Mouse (Mus musculus) frontal cortex, postnatal 36 days (tissue): ENCODE measurements around the gene Cyb5r3.
A peak's percentile ranks its signal among the peaks of the same experiment; 100 is the strongest.
"Not testable (repeated sequence)": the region's sequence is repeated elsewhere in the genome, so short reads cannot be mapped to it uniquely, and the experiment has no call there.

Source experiments
- DNase-seq, 2 experiments: peaks; one replicate each; pipeline ENCODE4 v3.0.0; 2022; ENCODE audit warnings: low spot score in 2 of 2

Cyb5r3 gene

DNA sequence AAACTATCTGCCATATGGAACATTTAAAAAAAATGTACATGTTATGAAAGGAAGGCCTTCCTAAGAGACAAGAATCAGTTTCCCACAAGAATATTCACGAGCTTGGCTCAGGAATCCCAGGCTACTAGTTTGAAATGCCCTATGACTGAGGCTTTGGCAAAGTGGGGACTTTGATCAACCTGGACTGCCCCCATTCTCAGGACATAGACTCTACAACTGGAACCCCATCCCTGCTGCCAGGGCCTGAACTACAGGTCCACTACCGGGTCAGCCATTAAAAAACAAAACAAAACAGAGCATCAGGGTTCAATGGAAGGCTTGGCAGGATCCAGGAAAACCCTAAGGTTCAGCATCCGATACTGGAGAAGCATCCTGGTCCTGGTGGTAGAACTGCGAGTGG lies 21.7 kb downstream of the Cyb5r3 start:
- no peak for DNase-seq

DNA sequence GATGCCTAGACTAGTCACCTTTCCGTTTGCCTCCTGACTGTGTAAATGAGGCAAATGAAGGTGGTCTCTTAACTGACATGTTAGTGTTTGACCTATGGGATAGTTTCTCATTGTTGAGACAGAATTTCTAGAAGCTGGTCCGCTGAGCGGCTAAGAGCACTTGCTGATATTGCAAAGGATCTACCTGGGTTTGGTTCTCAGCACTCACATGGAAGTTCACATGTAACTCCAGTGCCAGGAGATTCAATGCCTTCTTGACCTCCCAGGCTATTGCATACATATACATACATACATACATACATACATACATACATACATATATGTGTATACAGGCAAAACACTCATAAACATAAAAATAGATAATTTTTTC lies 22.3 kb downstream of the Cyb5r3 start:
- DNase-seq: no peak

DNA sequence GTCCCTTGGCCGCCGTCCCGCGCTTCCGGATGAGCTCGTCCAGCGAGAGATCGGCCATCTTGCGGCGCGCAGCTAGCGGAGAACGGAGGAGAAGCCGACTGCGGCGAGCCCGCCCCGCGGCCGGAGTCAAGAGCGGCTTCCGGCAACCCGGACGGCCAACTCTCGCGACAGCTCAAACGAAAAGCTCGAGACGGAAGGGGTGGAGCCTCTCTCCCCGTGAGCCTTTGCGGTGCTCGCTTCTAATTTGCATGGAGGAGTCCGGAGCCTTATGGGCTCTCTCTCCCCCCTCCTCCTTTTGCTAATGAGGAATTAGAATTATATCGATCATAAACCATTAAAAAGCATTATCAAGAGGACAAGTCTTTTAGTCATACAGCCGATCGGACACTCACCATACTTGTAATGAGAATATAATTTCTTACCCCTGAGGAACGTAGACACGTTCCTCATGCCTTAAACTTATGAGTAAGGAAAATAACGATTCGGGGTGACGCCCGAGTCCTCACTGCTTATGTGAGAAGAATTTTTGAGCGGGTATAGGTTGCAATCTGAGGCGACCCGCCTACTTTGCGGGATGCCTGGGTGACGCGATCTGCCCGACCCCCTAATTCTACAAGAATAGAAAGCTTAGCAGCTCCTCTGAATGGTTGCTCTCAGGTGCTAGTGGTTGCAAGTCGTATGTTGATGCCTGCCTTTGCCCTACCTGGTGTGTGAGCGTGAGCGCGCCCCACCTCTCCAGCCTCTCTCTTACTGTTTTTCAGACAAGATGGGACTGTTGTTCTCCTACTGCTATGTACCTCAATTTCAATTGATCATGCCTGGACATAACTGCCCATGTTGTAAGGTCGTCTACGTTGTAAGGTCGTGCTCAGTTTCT lies 23.0 kb downstream of the Cyb5r3 start, which contains the start of gene Poldip3:
Gene Poldip3, minus strand, starts transcription at position 189 of the 877 bp plus-strand sequence.
- DNase-seq: peak; percentile 98 to 99

GRCm38 (mm10) chr15:83148801-83149195 lies 23.6 kb downstream of the Cyb5r3 start:
- no peak for DNase-seq

DNA sequence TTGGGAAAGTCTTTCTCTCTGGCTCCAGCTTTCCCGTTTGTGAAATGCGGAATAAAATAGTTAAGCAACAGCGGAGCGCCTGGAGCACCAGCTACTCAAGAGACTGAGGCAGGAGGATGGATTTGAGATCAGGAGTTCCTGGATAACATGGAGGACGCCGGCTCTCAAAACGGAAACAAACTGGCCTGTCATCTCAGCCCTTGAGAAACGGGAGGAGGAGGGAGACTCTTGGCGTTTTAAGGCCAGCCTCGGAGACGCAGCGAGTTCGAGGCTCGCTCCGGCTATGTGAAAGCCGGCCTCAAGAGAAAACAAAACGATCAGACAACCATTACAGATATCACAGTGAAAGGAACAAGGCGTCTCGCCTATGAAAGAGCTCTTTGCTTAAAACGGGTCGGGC lies 24.0 kb downstream of the Cyb5r3 start:
- no peak for DNase-seq

DNA sequence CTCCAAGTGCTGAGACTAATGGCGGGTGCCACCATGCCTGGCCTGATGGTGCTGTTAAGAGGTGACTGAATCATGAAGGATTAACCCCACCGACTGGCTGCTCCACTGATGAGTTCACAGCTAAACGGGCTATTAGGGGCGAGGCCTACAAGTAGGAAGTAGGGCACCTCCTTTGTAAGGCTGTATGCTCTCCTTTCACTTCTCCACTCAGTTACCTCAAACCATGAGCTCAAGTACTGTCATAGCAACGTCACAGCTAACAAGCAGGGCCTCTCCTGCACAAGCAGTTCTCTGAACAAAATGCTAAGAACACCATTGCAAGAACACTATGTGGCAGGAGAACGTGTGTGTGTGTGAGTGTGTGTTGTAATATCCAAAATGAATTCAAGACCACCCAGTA lies 26.9 kb downstream of the Cyb5r3 start:
- DNase-seq: no peak

- peak; percentile 21 to 56 for DNase-seq
Measured at GRCm38 (mm10) chr15:83142861-83143260, 29.5 kb downstream of the Cyb5r3 start.

- DNase-seq: no peak
Measured at GRCm38 (mm10) chr15:83135654-83136053, 36.7 kb downstream of the Cyb5r3 start.

GRCm38 (mm10) chr15:83134671-83135070 lies 37.7 kb downstream of the Cyb5r3 start:
- DNase-seq: no peak

GRCm38 (mm10) chr15:83129530-83130231 lies 42.7 kb downstream of the Cyb5r3 start:
- DNase-seq: no peak

GRCm38 (mm10) chr15:83127037-83127436 lies 45.4 kb downstream of the Cyb5r3 start:
- DNase-seq: not testable (repeated sequence)

- no peak for DNase-seq
Measured at GRCm38 (mm10) chr15:83126582-83126981, 45.8 kb downstream of the Cyb5r3 start.

DNA sequence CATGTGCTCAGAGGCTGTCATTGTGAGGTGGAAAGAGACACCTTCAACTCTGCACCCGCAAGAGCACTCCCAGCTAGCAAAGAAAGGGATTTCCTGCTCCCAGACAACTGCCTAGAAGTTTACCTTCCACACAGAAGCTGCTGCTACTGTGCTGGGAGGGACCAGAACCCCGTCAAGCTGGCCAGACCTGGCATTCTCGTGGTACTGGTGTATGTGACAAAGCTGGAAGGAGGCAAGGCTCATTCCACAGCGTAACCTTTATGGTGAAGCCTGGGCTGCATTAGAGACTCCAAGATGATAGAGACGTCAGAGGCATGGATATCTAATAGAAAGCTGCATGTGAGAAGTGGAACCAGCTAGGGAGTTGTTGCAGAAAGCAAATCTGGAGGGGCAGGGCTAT lies 47.8 kb downstream of the Cyb5r3 start:
- DNase-seq: no peak

DNA sequence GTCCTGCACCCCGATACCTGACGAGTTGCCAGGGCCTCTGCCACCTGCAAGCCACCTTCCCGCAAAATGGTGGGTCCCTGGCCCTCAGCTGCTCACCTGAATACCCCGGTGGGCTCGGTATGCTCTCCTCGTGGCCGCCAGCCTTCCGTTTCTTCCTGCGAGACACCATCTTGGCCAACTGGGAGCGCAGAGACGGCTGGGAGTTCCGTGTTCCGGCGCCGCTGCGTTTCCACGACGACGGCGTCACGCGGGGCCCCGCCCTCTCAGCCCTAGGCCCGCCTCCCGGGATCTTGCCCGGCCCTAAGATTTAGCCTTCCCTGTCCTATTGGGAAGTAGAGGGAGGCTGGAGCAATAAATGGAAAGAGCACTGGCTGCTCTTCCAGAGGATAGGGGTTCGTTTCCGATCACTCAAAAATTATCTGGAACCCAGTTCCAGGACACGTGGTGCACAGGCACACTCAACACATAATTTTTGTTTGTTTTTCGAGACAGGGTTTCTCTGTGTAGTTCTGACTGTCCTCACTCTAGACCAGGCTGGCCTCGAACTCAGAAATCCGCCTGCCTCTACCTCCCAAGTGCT lies 49.7 kb downstream of the Cyb5r3 start, which contains the start of gene Rrp7a:
Gene Rrp7a, minus strand, starts transcription at position 236 of the 580 bp plus-strand sequence.
- peak; percentile 94 to 95 for DNase-seq

- peak; percentile 60 to 66 for DNase-seq
Measured at GRCm38 (mm10) chr15:83121709-83122565, 50.5 kb downstream of the Cyb5r3 start.

DNA sequence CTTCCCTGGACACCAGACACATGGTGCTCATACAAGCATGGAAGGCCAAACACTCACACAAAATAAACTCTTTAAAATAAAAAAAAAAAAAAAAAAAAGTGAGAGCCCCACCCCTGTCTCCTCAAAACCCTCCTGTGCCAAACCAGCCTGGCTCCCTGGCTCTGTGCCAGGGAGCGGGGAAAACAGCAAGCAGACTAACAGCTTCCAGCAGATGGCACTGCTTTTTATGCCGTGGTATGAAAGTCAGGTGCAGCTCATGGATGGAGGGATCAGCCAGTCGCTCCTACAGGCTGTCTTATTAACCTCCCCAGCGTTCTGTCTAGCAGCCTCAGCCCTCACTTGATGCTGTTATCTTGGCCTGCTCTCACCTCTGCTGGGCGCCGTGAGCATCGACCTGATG lies 54.0 kb downstream of the Cyb5r3 start:
- peak in 1 of 2 experiments; percentile 50 for DNase-seq

- DNase-seq: no peak
Measured at GRCm38 (mm10) chr15:83115071-83115470, 57.3 kb downstream of the Cyb5r3 start.

- no peak for DNase-seq
Measured at GRCm38 (mm10) chr15:83114106-83114505, 58.3 kb downstream of the Cyb5r3 start.

DNA sequence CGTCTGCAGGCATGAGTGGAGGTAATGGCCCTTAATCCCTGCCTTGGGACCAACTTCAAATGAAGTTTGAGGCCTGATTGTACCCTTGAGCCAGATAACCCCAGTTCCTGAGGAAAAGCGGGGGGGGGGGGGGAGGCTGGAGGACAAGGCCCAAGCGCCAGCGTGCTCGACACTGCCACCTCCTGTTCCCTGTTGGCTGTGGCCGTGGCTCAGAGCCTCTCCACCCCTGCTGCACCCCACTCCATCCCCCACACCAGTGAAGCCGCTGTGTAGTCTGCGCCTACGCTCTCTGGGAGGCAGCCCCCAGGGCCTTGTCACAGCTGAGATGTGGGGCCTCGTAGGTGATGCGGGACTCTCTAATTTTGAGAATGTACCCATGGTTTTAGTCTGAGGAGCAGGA lies 59.5 kb downstream of the Cyb5r3 start:
- peak; percentile 69 to 72 for DNase-seq

GRCm38 (mm10) chr15:83111874-83112273 lies 60.5 kb downstream of the Cyb5r3 start:
- no peak for DNase-seq

GRCm38 (mm10) chr15:83111290-83111689 lies 61.1 kb downstream of the Cyb5r3 start:
- no peak for DNase-seq
